Comparison of ENCODE assay signal across 19 mouse cellular contexts in the genomic region with DNA sequence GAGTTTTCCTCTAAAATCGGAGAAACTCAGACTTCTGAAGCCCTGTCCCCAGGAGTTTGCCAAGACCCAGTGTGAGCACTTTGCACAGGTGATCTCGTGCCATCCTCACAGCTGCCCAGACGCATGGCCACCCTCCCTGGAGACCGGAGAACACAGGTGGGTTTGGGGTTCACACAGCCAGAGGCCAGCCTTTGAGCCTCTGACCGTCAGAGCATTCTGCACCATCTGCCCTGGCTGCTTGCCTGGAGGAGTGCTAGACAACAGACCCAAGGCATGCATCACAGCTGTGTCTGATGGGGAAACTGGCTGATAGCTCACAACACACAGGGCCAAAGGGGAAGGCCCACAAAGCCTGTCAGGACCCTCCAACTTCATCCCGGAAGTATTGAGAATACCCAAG.
DNase-seq lines count a peak whose midpoint lies in the region; ATAC-seq and TF ChIP-seq lines count a peak whose summit lies in the region.
"Had no signal": no experiment of that assay in that cellular context is flagged by ENCODE, and none has a peak within 500 bp of the region (broad histone marks: within the 10 kb centered on the region; RNA-seq: fewer than 3 reads in every experiment).

No protein-coding gene starts in this region.

- H3K9ac ChIP-seq in forebrain, embryonic 14.5 days (ENCODE audit: low read length) = no peak overlapping the region
- no peak overlapping the region for H3K9ac ChIP-seq in forebrain, embryonic 13.5 days
- H3K9ac ChIP-seq in heart, postnatal 0 days (replicated peaks; ENCODE audit: low read depth, low read length) = no peak overlapping the region
- H3K9ac ChIP-seq: forebrain, embryonic 12.5 days; liver, postnatal 0 days; neural tube, embryonic 13.5 days; stomach, embryonic 15.5 days had no signal

- H3K4me3 ChIP-seq in forebrain, embryonic 14.5 days (ENCODE audit: low read depth, low read length) = no peak overlapping the region
- no peak overlapping the region for H3K4me3 ChIP-seq in forebrain, embryonic 13.5 days
- H3K4me3 ChIP-seq in heart, postnatal 0 days (ENCODE audit: low read depth, low read length) = no peak overlapping the region
- H3K4me3 ChIP-seq: forebrain, embryonic 12.5 days; neural tube, embryonic 13.5 days; stomach, embryonic 15.5 days had no signal

- DNase-seq in forebrain, embryonic 14.5 days (ENCODE audit: low spot score) = peak; percentile 24
- DNase-seq in heart, postnatal 0 days (ENCODE audit: low spot score) = no peak
- no peak for DNase-seq in heart, adult 8-10 months (ENCODE audit: low spot score)
- peak; percentile 36 for DNase-seq in brain, adult 2 months (ENCODE audit: low read depth, low spot score)
- DNase-seq in heart, postnatal 10 days = peak; percentile 64 to 68
- DNase-seq in layer of hippocampus, postnatal 25 days (ENCODE audit: extremely low spot score in 1 of 2, low spot score in 1 of 2) = no peak
- no peak for DNase-seq in kidney, adult 11 months
- DNase-seq: adrenal gland, adult 8-10 months; B cell, adult 2 months; kidney, adult 8-10 months; kidney, postnatal 25 days; liver; liver, postnatal 0 days; right cerebral cortex, postnatal 14 days; thymus, postnatal 14 days had no signal

- intact Hi-C loops in heart, postnatal 10 days (cut with DNase I) = no loop called here

- H3K27ac ChIP-seq in forebrain, embryonic 14.5 days (ENCODE audit: low read depth, low read length) = peak overlapping the region; percentile 27; the same call in 1 of the 2 replicates
- H3K27ac ChIP-seq in forebrain, embryonic 13.5 days = no peak overlapping the region
- no peak overlapping the region for H3K27ac ChIP-seq in heart, postnatal 0 days (ENCODE audit: low read depth)
- H3K27ac ChIP-seq: forebrain, embryonic 12.5 days; neural tube, embryonic 13.5 days; stomach, embryonic 15.5 days had no signal

- 77% methylated on average over 6 of the region's 6 CpGs for WGBS in forebrain, embryonic 14.5 days
- 77% methylated on average over 6 of the region's 6 CpGs for WGBS in forebrain, embryonic 13.5 days
- 68% methylated on average over 6 of the region's 6 CpGs for WGBS in heart, postnatal 0 days

- no peak overlapping the region for H3K4me2 ChIP-seq in forebrain, embryonic 14.5 days (ENCODE audit: low read length)
- no peak overlapping the region for H3K4me2 ChIP-seq in forebrain, embryonic 13.5 days
- no peak overlapping the region for H3K4me2 ChIP-seq in heart, postnatal 0 days (ENCODE audit: low read depth, low read length)
- H3K4me2 ChIP-seq: forebrain, embryonic 12.5 days; neural tube, embryonic 13.5 days; stomach, embryonic 15.5 days had no signal

- no peaks in the 10 kb centered on the region for H3K4me1 ChIP-seq in forebrain, embryonic 14.5 days (ENCODE audit: control insufficient read depth, insufficient read depth, low read length)
- no peaks in the 10 kb centered on the region for H3K4me1 ChIP-seq in forebrain, embryonic 13.5 days
- peaks cover 20% of the 10 kb centered on the region for H3K4me1 ChIP-seq in heart, postnatal 0 days (ENCODE audit: control insufficient read depth, insufficient read depth)
- H3K4me1 ChIP-seq: forebrain, embryonic 12.5 days; neural tube, embryonic 13.5 days; stomach, embryonic 15.5 days had no signal

- H3K9me3 ChIP-seq in forebrain, embryonic 14.5 days (replicated peaks; ENCODE audit: control insufficient read depth, low read length) = no peaks in the 10 kb centered on the region
- no peaks in the 10 kb centered on the region for H3K9me3 ChIP-seq in forebrain, embryonic 13.5 days (replicated peaks)
- H3K9me3 ChIP-seq in heart, postnatal 0 days (replicated peaks; ENCODE audit: control insufficient read depth, low read length) = no peaks in the 10 kb centered on the region
- H3K9me3 ChIP-seq: forebrain, embryonic 12.5 days; neural tube, embryonic 13.5 days; stomach, embryonic 15.5 days had no signal

- H3K36me3 ChIP-seq in forebrain, embryonic 14.5 days (ENCODE audit: control insufficient read depth, insufficient read depth, low read length) = no peaks in the 10 kb centered on the region
- H3K36me3 ChIP-seq in forebrain, embryonic 13.5 days (ENCODE audit: poor library complexity, severe bottlenecking) = no peaks in the 10 kb centered on the region
- H3K36me3 ChIP-seq in heart, postnatal 0 days (replicated peaks; ENCODE audit: control insufficient read depth, insufficient read depth, low read length) = no peaks in the 10 kb centered on the region
- H3K36me3 ChIP-seq: forebrain, embryonic 12.5 days; neural tube, embryonic 13.5 days; stomach, embryonic 15.5 days had no signal

- ATAC-seq in forebrain, embryonic 14.5 days = no peak
- no peak for ATAC-seq in forebrain, embryonic 13.5 days
- ATAC-seq in heart, postnatal 0 days (ENCODE audit: insufficient read depth, low read depth) = 0 out of 2 replicates have a peak, but pooled peaks have one; percentile 35
- ATAC-seq: liver, postnatal 0 days had no signal

- no peaks in the 10 kb centered on the region for H3K27me3 ChIP-seq in forebrain, embryonic 14.5 days (replicated peaks; ENCODE audit: control insufficient read depth, insufficient read depth, low read length)
- no peaks in the 10 kb centered on the region for H3K27me3 ChIP-seq in forebrain, embryonic 13.5 days
- H3K27me3 ChIP-seq in heart, postnatal 0 days (ENCODE audit: control insufficient read depth, insufficient read depth, low read length) = no peaks in the 10 kb centered on the region
- H3K27me3 ChIP-seq: neural tube, embryonic 13.5 days; stomach, embryonic 15.5 days had no signal

- no peak for TF ChIP-seq EP300 in heart, postnatal 0 days (IDR thresholded peaks at IDR 0.05; ENCODE audit: low read depth)

- no peak for TF ChIP-seq CTCF in heart, postnatal 0 days (IDR thresholded peaks at IDR 0.05; ENCODE audit: low read depth)

Comparison
In these comparisons a context has a peak if more than half of its experiments do, and no peak if none do; other contexts are left out.
1. DNase-seq: peak in forebrain, embryonic 14.5 days (single experiment), brain, adult 2 months (single experiment) and heart, postnatal 10 days (2 of 2); none in heart, postnatal 0 days (single experiment), heart, adult 8-10 months (single experiment), layer of hippocampus, postnatal 25 days (0 of 2) and kidney, adult 11 months (single experiment).